Mouse (Mus musculus) urinary bladder, postnatal 25 days (tissue): ENCODE results near the gene Dnhd1.
A peak's percentile ranks its signal among the peaks of the same experiment; 100 is the strongest.
"Not testable (repeated sequence)": the region's sequence is repeated elsewhere in the genome, so short reads cannot be mapped to it uniquely, and the experiment has no call there.

Experiments used
- DNase-seq: peaks from one replicate; pipeline ENCODE4 v3.0.0; 2022; ENCODE audit warnings: low spot score

Dnhd1 gene

GRCm38 (mm10) chr7:105640233-105640893 is 10.3 kb upstream of the Dnhd1 start, which contains the start of the genes Arfip2 and Gm45799:
Gene Arfip2, minus strand, starts transcription at chr7:105640416.
Gene Gm45799, plus strand, starts transcription at chr7:105640552.
- DNase-seq: peak; percentile 94

- no peak for DNase-seq
Observed at GRCm38 (mm10) chr7:105640894-105641255, 9.8 kb upstream of the Dnhd1 start.

GRCm38 (mm10) chr7:105641936-105642335 is 8.7 kb upstream of the Dnhd1 start:
- no peak for DNase-seq

GRCm38 (mm10) chr7:105685541-105686197 is 35.0 kb downstream of the Dnhd1 start:
- DNase-seq: no peak

GRCm38 (mm10) chr7:105690875-105691274 is 40.2 kb downstream of the Dnhd1 start:
- no peak for DNase-seq

GRCm38 (mm10) chr7:105703184-105703583 is 52.6 kb downstream of the Dnhd1 start:
- no peak for DNase-seq

GRCm38 (mm10) chr7:105703816-105704215 is 53.2 kb downstream of the Dnhd1 start:
- DNase-seq: no peak

- no peak for DNase-seq
Observed at GRCm38 (mm10) chr7:105708733-105709132, 58.1 kb downstream of the Dnhd1 start.

- no peak for DNase-seq
Observed at GRCm38 (mm10) chr7:105715366-105715765, 64.7 kb downstream of the Dnhd1 start.

GRCm38 (mm10) chr7:105721916-105722315 is 71.3 kb downstream of the Dnhd1 start:
- no peak for DNase-seq

GRCm38 (mm10) chr7:105726144-105726979 is 75.7 kb downstream of the Dnhd1 start:
- no peak for DNase-seq

- DNase-seq: no peak
Observed at GRCm38 (mm10) chr7:105726980-105727325, 76.3 kb downstream of the Dnhd1 start.

- DNase-seq: no peak
Observed at GRCm38 (mm10) chr7:105728701-105729428, 78.2 kb downstream of the Dnhd1 start.

- DNase-seq: no peak
Observed at GRCm38 (mm10) chr7:105733836-105734235, 83.2 kb downstream of the Dnhd1 start.

GRCm38 (mm10) chr7:105734826-105735225 is 84.2 kb downstream of the Dnhd1 start:
- DNase-seq: no peak

GRCm38 (mm10) chr7:105735464-105735863 is 84.8 kb downstream of the Dnhd1 start:
- not testable (repeated sequence) for DNase-seq

GRCm38 (mm10) chr7:105736264-105736901 is 85.8 kb downstream of the Dnhd1 start, which contains the start of gene Ilk:
Gene Ilk, plus strand, starts transcription at chr7:105736592.
- DNase-seq: peak; percentile 88

GRCm38 (mm10) chr7:105736911-105737521 is 86.4 kb downstream of the Dnhd1 start, which contains the start of gene Rrp8:
Gene Rrp8, minus strand, starts transcription at chr7:105737385.
- DNase-seq: peak; percentile 44

- no peak for DNase-seq
Observed at GRCm38 (mm10) chr7:105737648-105738047, 87.0 kb downstream of the Dnhd1 start.

GRCm38 (mm10) chr7:105738286-105738685 is 87.7 kb downstream of the Dnhd1 start:
- DNase-seq: no peak

GRCm38 (mm10) chr7:105738948-105739347 is 88.3 kb downstream of the Dnhd1 start:
- DNase-seq: peak; percentile 49
